Mouse (Mus musculus) inflammation-experienced regulatory T-cells, adult 6 months (primary cell): ENCODE results near the gene Ren1. TPM values are rescaled to one million over a fixed set of nuclear protein-coding genes. Genes with fewer than 3 reads are reported as not detected.
A peak's percentile ranks its signal among the peaks of the same experiment; 100 is the strongest.

Experiments
- ATAC-seq: one replicate; pipeline ENCODE4 v1.8.0; 2017
- polyA plus RNA-seq, 3 experiments: library from polyadenylated mRNA; unstranded; fragments of 100-300 nt; shearing (Covaris generic); gene quantifications; one replicate each; pipeline ENCODE4 v1.2.1; 2017

The Ren1 gene
- polyA plus RNA-seq, 3 experiments from 2014 or later, result not detected

- no peak for ATAC-seq
Observed at GRCm38 (mm10) chr1:133379254-133379985, 29.1 kb downstream of the Ren1 start.

GRCm38 (mm10) chr1:133379986-133380320 is 29.6 kb downstream of the Ren1 start:
- no peak for ATAC-seq

GRCm38 (mm10) chr1:133380347-133381065 is 30.2 kb downstream of the Ren1 start:
- ATAC-seq, result no peak

- ATAC-seq, result no peak
Observed at GRCm38 (mm10) chr1:133382008-133382407, 31.7 kb downstream of the Ren1 start.

- ATAC-seq, result no peak
Observed at GRCm38 (mm10) chr1:133382552-133383155, 32.3 kb downstream of the Ren1 start.

- ATAC-seq, result no peak
Observed at GRCm38 (mm10) chr1:133383157-133383783, 33.0 kb downstream of the Ren1 start.

- peak; percentile 69 for ATAC-seq
Observed at GRCm38 (mm10) chr1:133385506-133385905, 35.2 kb downstream of the Ren1 start.

GRCm38 (mm10) chr1:133386209-133386608 is 35.9 kb downstream of the Ren1 start:
- ATAC-seq, result no peak

- no peak for ATAC-seq
Observed at GRCm38 (mm10) chr1:133387539-133388268, 37.4 kb downstream of the Ren1 start.

GRCm38 (mm10) chr1:133394702-133395101 is 44.4 kb downstream of the Ren1 start:
- ATAC-seq, result no peak

GRCm38 (mm10) chr1:133396693-133397092 is 46.4 kb downstream of the Ren1 start:
- no peak for ATAC-seq

GRCm38 (mm10) chr1:133397094-133397482 is 46.8 kb downstream of the Ren1 start:
- no peak for ATAC-seq

GRCm38 (mm10) chr1:133397483-133398237 is 47.4 kb downstream of the Ren1 start:
- ATAC-seq, result no peak

GRCm38 (mm10) chr1:133400014-133400725 is 49.9 kb downstream of the Ren1 start:
- ATAC-seq, result no peak

- ATAC-seq, result no peak
Observed at GRCm38 (mm10) chr1:133404005-133404404, 53.7 kb downstream of the Ren1 start.

- ATAC-seq, result no peak
Observed at GRCm38 (mm10) chr1:133406614-133407013, 56.3 kb downstream of the Ren1 start.

- no peak for ATAC-seq
Observed at GRCm38 (mm10) chr1:133407436-133407835, 57.1 kb downstream of the Ren1 start.

- ATAC-seq, result no peak
Observed at GRCm38 (mm10) chr1:133408321-133408720, 58.0 kb downstream of the Ren1 start.

GRCm38 (mm10) chr1:133408880-133409516 is 58.7 kb downstream of the Ren1 start:
- no peak for ATAC-seq

GRCm38 (mm10) chr1:133409786-133410185 is 59.5 kb downstream of the Ren1 start:
- ATAC-seq, result no peak
